Mouse (Mus musculus) neural tube, embryonic 13.5 days (tissue): ENCODE data around the gene Rprml. TPM values are rescaled to one million over a fixed set of nuclear protein-coding genes. Genes with fewer than 3 reads are reported as not detected.
A peak's percentile ranks its signal among the peaks of the same experiment; 100 is the strongest.

Experiments used
- ATAC-seq: fragments of 200-750 bp; cut with Nextera tagmentation; 2 replicates; pipeline ENCODE4 v1.8.0; 2017; ENCODE audit warnings: low read depth, mild to moderate bottlenecking, moderate TSS enrichment, moderate library complexity
- H3K27ac ChIP-seq: fragments of 300-500 bp; sonication (generic); replicated peaks from 2 replicates; pipeline ENCODE4 v1.5.1; 2015; ENCODE audit warnings: moderate library complexity, mild to moderate bottlenecking, inconsistent platforms
- H3K27me3 ChIP-seq: fragments of 300-500 bp; sonication (generic); 2 replicates; pipeline ENCODE4 v1.6.1; 2015; ENCODE audit warnings: mild to moderate bottlenecking, inconsistent platforms
- H3K36me3 ChIP-seq: fragments of 300-500 bp; sonication (generic); 2 replicates; pipeline ENCODE4 v1.6.1; 2015; ENCODE audit warnings: mild to moderate bottlenecking, inconsistent platforms
- H3K4me1 ChIP-seq: fragments of 300-500 bp; sonication (generic); replicated peaks from 2 replicates; pipeline ENCODE4 v1.6.1; 2015; ENCODE audit warnings: inconsistent platforms
- H3K4me2 ChIP-seq: fragments of 300-500 bp; sonication (generic); 2 replicates; pipeline ENCODE4 v1.6.1; 2015; ENCODE audit warnings: inconsistent platforms, mild to moderate bottlenecking, moderate library complexity
- H3K4me3 ChIP-seq: fragments of 300-500 bp; sonication (generic); 2 replicates; pipeline ENCODE4 v1.5.1; 2015; ENCODE audit warnings: mild to moderate bottlenecking, inconsistent platforms
- H3K9ac ChIP-seq: fragments of 300-500 bp; sonication (generic); 2 replicates; pipeline ENCODE4 v1.6.1; 2015; ENCODE audit warnings: moderate library complexity, mild to moderate bottlenecking, inconsistent platforms
- H3K9me3 ChIP-seq: fragments of 300-500 bp; sonication (generic); 2 replicates; pipeline ENCODE4 v1.6.1; 2016; ENCODE audit warnings: inconsistent platforms
- WGBS: fragments of 180-500 bp; shearing (Covaris S2); methylation state at CpG from one replicate; pipeline ENCODE4 v1.1.7; 2015; 5-methylcytosine and 5-hydroxymethylcytosine counted together
- polyA plus RNA-seq: library from polyadenylated mRNA; unstranded; fragments of >200 nt; fragmentation: Nextera tagmentation; extraction: Ambion mirVana; gene quantifications from 2 replicates; pipeline ENCODE4 v1.2.1, GENCODE M21; 2015

The Rprml gene
- polyA plus RNA-seq, 1 experiment from 2014 or later, result not detected

DNA sequence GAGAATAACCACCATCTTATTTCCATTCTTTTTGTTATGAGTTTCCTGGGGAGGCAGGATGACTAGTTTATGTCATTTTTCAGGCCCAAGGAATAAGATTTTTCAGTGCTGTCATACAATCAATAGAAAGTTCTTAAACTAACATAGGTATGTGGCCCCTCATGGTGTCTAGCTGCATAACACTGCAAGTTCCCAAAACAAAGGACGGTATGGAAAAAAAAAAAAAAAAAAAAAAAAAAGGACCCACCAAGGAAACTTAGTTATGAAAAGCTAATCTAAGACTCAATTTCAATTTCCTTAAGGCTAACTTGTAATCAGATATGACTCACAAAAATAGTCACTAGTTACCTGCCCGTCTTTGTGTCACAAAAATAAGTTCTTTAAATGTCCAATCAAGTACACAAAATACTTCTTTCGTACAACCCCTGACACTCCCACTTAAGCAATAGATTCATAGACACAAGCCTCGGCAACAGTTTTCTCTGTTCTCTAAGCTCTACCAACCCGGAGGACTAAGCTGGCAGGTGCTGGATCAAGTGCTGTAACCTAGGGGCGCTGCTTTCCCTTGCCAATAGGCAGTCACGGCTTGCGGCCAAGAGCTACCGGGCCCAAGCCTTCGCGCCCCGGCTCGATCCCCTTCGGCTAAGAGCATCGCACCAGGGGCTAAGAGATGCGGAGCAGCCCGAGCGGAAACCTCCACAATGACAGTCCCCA is 47.6 kb downstream of the Rprml start:
- Histone ChIP-seq H3K27ac (peak overlapping the region; percentile 98), H3K9ac (peak overlapping the region; percentile 92), H3K4me1 (peaks cover 23% of the 10 kb centered on the region), H3K4me2 (peak overlapping the region; percentile 68), H3K36me3 (no peaks in the 10 kb centered on the region), H3K9me3 (no peaks in the 10 kb centered on the region), H3K4me3 (peak overlapping the region; percentile 93), H3K27me3 (no peaks in the 10 kb centered on the region)
- 1% methylated on average over 18 of the region's 18 CpGs for WGBS
- no peak; the same call in 1 of the 2 replicates for ATAC-seq

- Histone ChIP-seq H3K9me3 (no peaks in the 10 kb centered on the region), H3K4me2 (peak within 1 kb of the TSS; percentile 68), H3K27me3 (no peaks in the 10 kb centered on the region), H3K27ac (peak within 1 kb of the TSS; percentile 98), H3K36me3 (peaks cover 3% of the 10 kb centered on the region; the same call in 1 of the 2 replicates), H3K4me1 (peaks cover 23% of the 10 kb centered on the region), H3K4me3 (peak within 1 kb of the TSS; percentile 93), H3K9ac (peak within 1 kb of the TSS; percentile 92)
- 1% methylated on average over 57 of the region's 57 CpGs for WGBS
- ATAC-seq, result peak; percentile 98
Measured at GRCm38 (mm10) chr11:103697565-103698176, 48.3 kb downstream of the Rprml start, which contains the start of gene Gosr2. Gene Gosr2 (minus strand): TSS chr11:103697898.

DNA sequence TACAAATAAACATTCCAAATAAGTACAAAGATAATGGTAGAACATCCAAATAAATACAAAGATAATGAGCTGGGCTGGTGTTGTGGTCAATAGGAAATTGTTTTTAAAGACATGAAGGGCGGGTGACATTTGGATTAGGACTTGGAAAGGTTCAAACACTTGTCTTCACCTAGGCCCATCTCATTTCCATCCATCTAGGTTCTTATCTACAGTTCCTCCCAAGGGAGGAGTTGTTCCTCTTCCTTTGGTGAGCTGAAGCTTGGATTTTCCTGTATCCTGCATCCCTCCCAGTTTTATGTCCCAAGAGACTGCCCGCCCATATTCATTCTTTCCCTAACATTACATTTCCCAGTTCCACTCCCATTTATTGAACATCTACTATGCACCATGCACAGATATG is 48.9 kb downstream of the Rprml start:
- WGBS, result 72% methylated on average over 2 of the region's 2 CpGs
- ATAC-seq, result peak; percentile 3; the same call in 1 of the 2 replicates
- no peaks in the 10 kb centered on the region for H3K9me3 ChIP-seq

More for the DNA sequence above, 48.9 kb downstream of the Rprml start:
- H3K27me3 ChIP-seq, result no peaks in the 10 kb centered on the region
- H3K36me3 ChIP-seq, result peaks cover 4% of the 10 kb centered on the region; the same call in 1 of the 2 replicates
- peak overlapping the region; percentile 92 for H3K9ac ChIP-seq
- H3K27ac ChIP-seq, result peak overlapping the region; percentile 98
- peak overlapping the region; percentile 68 for H3K4me2 ChIP-seq
- peak overlapping the region; percentile 93 for H3K4me3 ChIP-seq
- H3K4me1 ChIP-seq, result peaks cover 23% of the 10 kb centered on the region

Other genes starting within 250 kb of the Rprml start
- 8.7 TPM in 2 replicates for gene Plekhm1, start 236.9 kb upstream of the Rprml start, polyA plus RNA-seq
- gene Lrrc37a, start 145.0 kb upstream of the Rprml start, polyA plus RNA-seq, result not detected in 2 replicates
- gene Gm884, start 28.4 kb upstream of the Rprml start, polyA plus RNA-seq, result not detected in 2 replicates
- gene Lyzl6, start 10.7 kb upstream of the Rprml start, polyA plus RNA-seq, result not detected in 2 replicates
- 80.6 and 82.1 TPM in 2 replicates for gene Gosr2, start 48.3 kb downstream of the Rprml start, polyA plus RNA-seq
- gene Wnt9b, start 100.3 kb downstream of the Rprml start, polyA plus RNA-seq, result not detected in 2 replicates
- gene Wnt3, start 124.6 kb downstream of the Rprml start, polyA plus RNA-seq, result 8.1 and 9.2 TPM in 2 replicates